Mouse (Mus musculus) liver, adult 2 months (tissue): Measurements from ENCODE around the gene Polr3b.

Experiments used
- CTCF ChIP-seq: fragments of 200-500 bp; IDR thresholded peaks from 2 replicates; pipeline ENCODE4 v1.5.1; 2011; ENCODE audit warnings: low read depth, low read length, control low read depth
- POLR2A ChIP-seq: fragments of 200-500 bp; IDR thresholded peaks from 2 replicates; pipeline ENCODE4 v1.6.1; 2011; ENCODE audit warnings: low read length, control low read depth; ENCODE audit not compliant: insufficient read depth; ENCODE audit errors: extremely low read depth

DNA sequence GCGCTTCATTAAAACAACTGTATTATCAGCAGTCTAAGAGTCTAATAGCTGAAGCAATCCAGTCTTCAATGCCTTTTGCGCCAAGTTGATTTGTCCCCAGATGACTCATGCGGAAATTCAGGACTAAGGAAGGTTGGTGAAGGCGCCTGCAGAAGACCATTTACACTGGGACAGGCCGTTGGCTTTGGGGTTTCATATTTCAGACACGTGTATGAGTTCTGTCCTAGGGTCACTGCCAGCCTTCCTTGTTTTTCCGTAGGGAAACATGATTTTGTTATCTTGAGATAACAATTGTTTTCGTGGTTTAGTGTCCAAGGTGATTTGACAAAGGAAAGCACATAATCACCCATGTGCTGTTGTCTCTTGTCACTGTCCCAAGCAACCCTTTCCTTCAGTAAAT lies 40.9 kb upstream of the Polr3b start:
- TF ChIP-seq CTCF, result no peak
- no peak for TF ChIP-seq POLR2A
